Mouse (Mus musculus) stomach, embryonic 15.5 days (tissue): ENCODE measurements around the gene Pomt1. TPM values are rescaled to one million over a fixed set of nuclear protein-coding genes. Genes with fewer than 3 reads are reported as not detected.

Source experiments
- ATAC-seq: fragments of 200-750 bp; cut with Nextera tagmentation; 2 replicates; pipeline ENCODE4 v1.8.0; 2017; ENCODE audit warnings: low read depth, moderate number of reproducible peaks, moderate TSS enrichment; ENCODE audit not compliant: insufficient read depth, low FRiP score
- H3K27ac ChIP-seq: fragments of 300-500 bp; sonication (generic); 2 replicates; pipeline ENCODE4 v1.5.1; 2015; ENCODE audit warnings: mild to moderate bottlenecking, inconsistent platforms
- H3K27me3 ChIP-seq: fragments of 300-500 bp; sonication (generic); replicated peaks from 2 replicates; pipeline ENCODE4 v1.6.1; 2015; ENCODE audit warnings: inconsistent platforms
- H3K36me3 ChIP-seq: fragments of 300-500 bp; sonication (generic); 2 replicates; pipeline ENCODE4 v1.6.1; 2015; ENCODE audit warnings: inconsistent platforms
- H3K4me1 ChIP-seq: fragments of 300-500 bp; sonication (generic); 2 replicates; pipeline ENCODE4 v1.6.1; 2015; ENCODE audit warnings: inconsistent platforms
- H3K4me2 ChIP-seq: fragments of 300-500 bp; sonication (generic); 2 replicates; pipeline ENCODE4 v1.6.1; 2015; ENCODE audit warnings: mild to moderate bottlenecking, inconsistent platforms
- H3K4me3 ChIP-seq: fragments of 300-500 bp; sonication (generic); replicated peaks from 2 replicates; pipeline ENCODE4 v1.5.1; 2015; ENCODE audit warnings: inconsistent platforms
- H3K9ac ChIP-seq: fragments of 300-500 bp; sonication (generic); 2 replicates; pipeline ENCODE4 v1.6.1; 2015; ENCODE audit warnings: inconsistent platforms
- H3K9me3 ChIP-seq: fragments of 300-500 bp; sonication (generic); 2 replicates; pipeline ENCODE4 v1.6.1; 2016; ENCODE audit warnings: inconsistent platforms
- WGBS: fragments of 180-500 bp; shearing (Covaris S2); methylation state at CpG from one replicate; pipeline ENCODE4 v1.1.7; 2015; 5-methylcytosine and 5-hydroxymethylcytosine counted together
- polyA plus RNA-seq: library from polyadenylated mRNA; unstranded; fragments of >200 nt; fragmentation: Nextera tagmentation; extraction: Ambion mirVana; gene quantifications from 2 replicates; pipeline ENCODE4 v1.2.1, GENCODE M21; 2015

The Pomt1 gene
- polyA plus RNA-seq, 1 experiment from 2014 or later = 23.5 TPM

DNA sequence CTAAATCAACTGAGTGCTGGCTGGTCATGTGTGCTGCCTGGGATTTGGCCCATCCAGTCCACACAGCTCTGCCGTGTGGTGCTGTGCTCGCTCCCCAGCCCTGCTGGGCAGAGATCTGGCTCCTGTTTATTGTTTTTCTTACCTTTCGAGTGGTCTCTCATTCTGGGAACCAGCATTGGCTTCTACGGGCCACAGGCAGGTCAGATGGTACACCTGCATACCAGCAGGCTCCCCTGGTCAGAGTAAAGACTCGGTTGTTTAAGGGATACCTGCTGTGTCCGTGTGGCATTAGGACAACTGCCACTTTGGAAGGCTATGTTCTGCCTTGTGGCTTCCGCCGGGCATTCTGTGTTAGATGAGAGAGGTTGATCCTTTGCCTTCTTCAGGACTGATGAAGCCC lies 24.7 kb upstream of the Pomt1 start:
- no peaks in the 10 kb centered on the region for H3K27me3 ChIP-seq
- H3K9ac ChIP-seq = no peak overlapping the region
- peaks cover 90% of the 10 kb centered on the region for H3K36me3 ChIP-seq
- H3K27ac ChIP-seq = no peak overlapping the region
- WGBS = 91% methylated on average over 8 of the region's 8 CpGs
- no peak overlapping the region for H3K4me2 ChIP-seq
- no peak for ATAC-seq
- H3K9me3 ChIP-seq = no peaks in the 10 kb centered on the region
- no peaks in the 10 kb centered on the region for H3K4me1 ChIP-seq
- no peak overlapping the region for H3K4me3 ChIP-seq

DNA sequence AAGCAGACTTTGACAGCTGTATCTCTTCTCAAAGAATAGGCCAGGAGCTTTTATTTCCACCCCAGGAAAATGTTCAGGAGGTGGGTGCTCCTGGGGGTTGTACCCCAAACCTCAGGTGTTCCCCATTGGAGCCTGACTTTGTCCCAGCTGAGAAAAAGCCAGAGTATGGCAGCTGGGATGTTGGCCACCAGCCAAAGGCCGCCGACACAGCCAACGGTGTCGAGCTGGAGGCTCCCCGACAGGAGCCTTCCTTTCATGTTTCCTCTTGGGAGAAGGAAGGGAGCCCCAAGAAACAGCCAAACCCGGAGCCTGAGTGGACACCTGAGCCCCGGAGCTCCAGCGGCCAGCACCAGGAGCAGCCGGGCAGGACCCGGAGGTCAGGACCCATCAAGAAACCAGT lies 23.4 kb upstream of the Pomt1 start:
- no peaks in the 10 kb centered on the region for H3K4me1 ChIP-seq
- peaks cover 90% of the 10 kb centered on the region for H3K36me3 ChIP-seq
- H3K4me2 ChIP-seq = no peak overlapping the region
- no peaks in the 10 kb centered on the region for H3K9me3 ChIP-seq
- H3K27ac ChIP-seq = 0 out of 2 replicates have a peak overlapping the region, but pooled peaks have one; percentile 8
- no peak for ATAC-seq
- no peaks in the 10 kb centered on the region for H3K27me3 ChIP-seq
- H3K4me3 ChIP-seq = no peak overlapping the region
- 63% methylated on average over 10 of the region's 10 CpGs for WGBS
- no peak overlapping the region for H3K9ac ChIP-seq

DNA sequence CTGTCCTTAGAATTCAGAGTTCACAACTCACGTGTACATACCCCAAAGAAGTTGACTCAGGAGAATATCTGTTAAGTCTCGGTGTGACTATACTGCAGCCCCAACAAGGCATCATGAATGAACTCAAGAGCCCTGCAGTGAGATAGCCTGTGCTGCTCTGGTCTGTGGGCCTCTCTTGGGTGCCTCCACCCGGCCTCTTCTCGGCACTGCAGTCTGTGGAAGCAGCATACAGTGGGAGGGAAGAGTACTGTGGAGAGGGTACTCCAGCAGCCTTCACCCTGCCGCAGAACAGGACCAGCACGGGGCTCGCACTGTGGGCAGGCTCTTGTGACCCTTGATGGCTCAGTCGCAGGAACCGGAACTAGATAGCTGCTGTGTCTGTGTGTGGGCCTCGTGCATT lies 20.8 kb upstream of the Pomt1 start:
- no peak overlapping the region for H3K9ac ChIP-seq
- H3K9me3 ChIP-seq = no peaks in the 10 kb centered on the region
- ATAC-seq = no peak
- H3K27ac ChIP-seq = no peak overlapping the region
- WGBS = 89% methylated on average over 10 of the region's 10 CpGs
- H3K36me3 ChIP-seq = peaks cover 92% of the 10 kb centered on the region
- no peaks in the 10 kb centered on the region for H3K4me1 ChIP-seq
- H3K27me3 ChIP-seq = no peaks in the 10 kb centered on the region
- H3K4me2 ChIP-seq = no peak overlapping the region
- no peak overlapping the region for H3K4me3 ChIP-seq

DNA sequence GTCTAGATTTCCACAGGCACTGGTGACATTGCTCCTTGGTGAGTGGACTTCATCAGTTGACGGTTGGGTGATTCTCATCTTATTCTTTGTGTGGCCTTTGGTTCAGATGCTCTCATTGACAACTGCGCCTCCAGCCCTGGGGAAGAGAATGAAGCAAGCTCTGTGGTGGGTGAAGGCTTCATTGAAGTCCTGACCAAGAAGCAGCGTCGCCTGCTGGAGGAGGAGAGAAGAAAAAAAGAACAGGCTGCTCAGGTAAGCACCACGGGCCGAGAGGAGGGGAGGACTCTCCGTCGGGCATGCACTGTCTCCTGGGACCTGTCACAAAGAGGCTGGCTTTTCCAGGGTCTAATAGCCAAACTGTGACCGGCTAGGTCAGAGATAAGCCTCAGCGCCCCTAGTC lies 19.9 kb upstream of the Pomt1 start:
- no peak for ATAC-seq
- Histone ChIP-seq H3K9ac (no peak overlapping the region), H3K27me3 (no peaks in the 10 kb centered on the region), H3K4me3 (no peak overlapping the region), H3K4me2 (no peak overlapping the region), H3K36me3 (peaks cover 94% of the 10 kb centered on the region), H3K27ac (no peak overlapping the region), H3K9me3 (no peaks in the 10 kb centered on the region), H3K4me1 (no peaks in the 10 kb centered on the region)
- 87% methylated on average over 10 of the region's 10 CpGs for WGBS

DNA sequence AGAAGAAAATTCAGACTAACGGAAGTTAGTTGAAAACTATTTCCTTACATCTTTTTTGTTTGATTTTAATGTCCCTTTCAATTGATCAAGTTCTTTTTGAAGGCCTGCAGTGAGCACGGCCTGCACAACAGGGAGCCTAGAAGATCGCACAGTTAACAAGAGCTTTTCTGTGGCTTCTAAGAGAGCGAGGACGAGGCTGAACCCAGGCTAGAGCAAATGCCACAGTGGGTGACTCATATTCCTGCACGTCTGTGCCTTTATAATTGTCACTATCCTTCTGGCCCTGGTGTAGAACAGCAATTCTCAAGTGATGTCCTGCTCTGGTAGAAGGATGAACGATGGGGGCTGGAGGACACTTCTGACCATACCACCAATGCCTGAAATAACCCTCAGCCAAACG lies 18.7 kb upstream of the Pomt1 start:
- Histone ChIP-seq H3K9me3 (no peaks in the 10 kb centered on the region), H3K4me1 (no peaks in the 10 kb centered on the region), H3K4me3 (no peak overlapping the region), H3K36me3 (peaks cover 96% of the 10 kb centered on the region), H3K27ac (no peak overlapping the region), H3K27me3 (no peaks in the 10 kb centered on the region), H3K4me2 (no peak overlapping the region), H3K9ac (no peak overlapping the region)
- 92% methylated on average over 8 of the region's 8 CpGs for WGBS
- ATAC-seq = no peak

DNA sequence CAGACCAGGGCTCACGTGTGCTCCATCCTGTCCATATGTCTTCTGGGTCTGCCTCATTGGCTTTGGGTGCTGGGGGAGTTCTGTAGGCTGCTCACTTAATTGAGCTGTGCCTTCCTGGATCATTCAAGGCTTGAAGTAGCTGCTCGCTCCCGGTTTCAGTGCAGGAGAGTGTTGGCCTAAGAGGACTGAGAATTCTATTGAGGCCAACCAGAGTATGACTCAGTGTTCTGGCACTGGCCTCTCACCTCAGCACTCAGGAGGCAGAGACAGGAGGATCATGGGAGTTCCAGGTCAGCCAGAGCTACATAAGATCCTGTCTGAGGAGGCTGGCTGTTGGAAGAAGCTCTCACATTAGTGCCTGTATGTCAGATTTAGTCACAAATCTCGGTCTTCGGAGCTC lies 18.3 kb upstream of the Pomt1 start:
- Histone ChIP-seq H3K4me1 (no peaks in the 10 kb centered on the region), H3K27ac (no peak overlapping the region), H3K9ac (no peak overlapping the region), H3K9me3 (no peaks in the 10 kb centered on the region), H3K36me3 (peaks cover 99% of the 10 kb centered on the region), H3K4me2 (no peak overlapping the region), H3K4me3 (no peak overlapping the region), H3K27me3 (no peaks in the 10 kb centered on the region)
- WGBS = 88% methylated on average over 5 of the region's 5 CpGs
- ATAC-seq = no peak

DNA sequence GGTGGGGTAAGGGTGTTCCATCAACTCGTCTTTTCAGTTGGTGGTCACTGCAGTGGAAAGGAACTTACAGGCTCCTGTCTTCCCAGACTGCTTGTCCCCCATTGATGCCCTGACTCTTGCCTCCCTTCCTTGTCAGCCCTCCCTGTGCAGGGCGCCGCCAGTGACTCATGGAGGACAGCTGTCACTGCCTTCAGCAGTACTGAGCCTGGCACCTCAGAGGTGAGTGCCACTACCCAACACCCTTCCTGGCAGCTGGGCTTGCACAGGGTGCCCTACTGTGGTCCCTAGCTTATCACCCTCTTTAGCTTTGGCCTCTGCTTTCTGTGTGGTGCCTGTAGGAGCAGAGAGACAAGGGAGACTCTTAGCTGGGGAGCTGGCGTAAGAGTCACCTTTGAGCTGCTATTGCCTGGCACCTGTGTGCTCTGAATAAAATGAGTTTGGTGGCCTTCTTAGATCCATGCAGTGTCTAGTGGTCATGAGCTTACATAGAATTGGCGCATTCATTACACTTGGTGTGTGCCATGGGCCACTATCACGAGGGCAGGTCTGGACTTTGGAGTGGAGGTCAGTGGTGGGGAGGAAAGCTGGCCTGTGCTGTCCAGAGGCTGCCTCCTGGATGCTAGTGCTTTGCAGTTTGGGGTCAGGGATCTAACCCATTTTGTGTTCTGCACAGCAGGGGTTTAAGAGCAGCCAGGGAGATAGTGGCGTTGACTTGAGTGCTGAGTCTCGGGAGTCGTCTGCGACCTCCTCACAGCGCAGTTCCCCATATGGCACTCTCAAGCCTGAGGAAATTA lies 17.7 kb upstream of the Pomt1 start:
- H3K4me2 ChIP-seq = no peak overlapping the region
- no peak overlapping the region for H3K4me3 ChIP-seq
- no peaks in the 10 kb centered on the region for H3K27me3 ChIP-seq
- H3K4me1 ChIP-seq = no peaks in the 10 kb centered on the region
- peaks cover 99% of the 10 kb centered on the region for H3K36me3 ChIP-seq
- 91% methylated on average over 11 of the region's 11 CpGs for WGBS
- ATAC-seq = no peak
- no peak overlapping the region for H3K9ac ChIP-seq
- no peak overlapping the region for H3K27ac ChIP-seq
- H3K9me3 ChIP-seq = no peaks in the 10 kb centered on the region

DNA sequence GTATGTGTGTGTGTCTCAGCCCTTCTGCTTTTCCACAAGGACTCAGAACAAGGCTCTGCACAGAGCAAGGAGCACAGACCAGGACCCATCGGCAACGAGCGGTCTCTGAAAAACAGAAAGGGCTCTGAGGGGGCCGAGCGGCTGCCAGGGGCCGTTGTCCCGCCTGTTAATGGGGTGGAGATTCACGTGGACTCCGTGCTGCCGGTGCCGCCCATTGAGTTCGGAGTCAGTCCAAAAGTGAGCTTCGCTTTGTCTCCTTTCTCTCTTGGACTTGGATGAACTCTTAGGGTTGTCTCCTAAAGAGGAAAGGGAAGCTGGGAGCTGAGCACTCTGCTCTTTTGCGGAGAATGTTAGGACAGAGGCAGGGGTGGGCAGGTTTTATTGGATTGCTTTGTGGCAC lies 16.9 kb upstream of the Pomt1 start:
- WGBS = 94% methylated on average over 14 of the region's 14 CpGs

DNA sequence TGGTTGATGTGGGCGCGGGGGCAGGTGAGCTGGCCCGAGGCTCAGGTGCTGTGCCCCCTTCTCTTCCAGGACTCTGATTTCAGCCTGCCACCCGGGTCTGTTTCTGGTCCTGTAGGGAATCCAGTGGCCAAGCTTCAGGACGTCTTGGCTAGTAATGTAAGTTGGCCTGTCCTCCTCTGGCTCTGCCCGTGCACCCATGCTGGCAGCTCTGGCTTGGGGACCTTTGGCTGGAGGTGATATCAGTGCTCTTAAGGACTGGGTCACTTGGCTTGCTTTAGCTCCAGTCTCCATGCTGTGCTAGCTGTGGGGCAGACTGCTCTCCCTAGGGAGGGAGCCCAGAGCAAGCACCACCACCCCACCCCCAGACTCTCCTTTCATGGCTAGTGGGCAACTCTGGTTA lies 16.4 kb upstream of the Pomt1 start:
- Histone ChIP-seq H3K4me3 (no peak overlapping the region), H3K27me3 (no peaks in the 10 kb centered on the region), H3K36me3 (peaks cover 98% of the 10 kb centered on the region), H3K9ac (no peak overlapping the region), H3K27ac (no peak overlapping the region), H3K9me3 (no peaks in the 10 kb centered on the region), H3K4me1 (no peaks in the 10 kb centered on the region), H3K4me2 (no peak overlapping the region)
- ATAC-seq = no peak
- WGBS = 88% methylated on average over 6 of the region's 6 CpGs

More for the DNA sequence above, 16.9 kb upstream of the Pomt1 start:
- H3K27me3 ChIP-seq = no peaks in the 10 kb centered on the region
- H3K4me1 ChIP-seq = no peaks in the 10 kb centered on the region
- no peak for ATAC-seq
- H3K9me3 ChIP-seq = no peaks in the 10 kb centered on the region
- peaks cover 99% of the 10 kb centered on the region for H3K36me3 ChIP-seq
- no peak overlapping the region for H3K4me2 ChIP-seq
- H3K9ac ChIP-seq = no peak overlapping the region
- no peak overlapping the region for H3K4me3 ChIP-seq
- H3K27ac ChIP-seq = no peak overlapping the region

DNA sequence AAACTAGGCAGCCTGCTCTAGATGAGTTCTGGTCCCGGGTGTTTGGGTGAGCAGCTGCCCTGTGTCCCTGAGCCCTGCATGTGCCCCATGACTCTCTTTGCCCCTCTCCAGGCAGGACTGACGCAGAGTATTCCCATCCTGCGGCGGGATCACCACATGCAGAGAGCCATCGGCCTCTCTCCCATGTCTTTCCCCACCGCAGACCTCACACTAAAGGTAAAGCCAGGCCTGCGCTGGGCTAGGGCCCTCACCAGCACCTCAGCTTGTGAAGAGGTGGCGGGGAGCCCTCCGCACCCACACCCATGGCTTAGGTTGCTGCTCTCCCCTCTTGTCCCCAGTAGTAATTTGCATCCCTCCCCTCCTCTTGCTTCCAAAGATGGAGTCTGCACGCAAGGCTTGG lies 15.4 kb upstream of the Pomt1 start:
- Histone ChIP-seq H3K4me1 (no peaks in the 10 kb centered on the region), H3K9ac (no peak overlapping the region), H3K27ac (no peak overlapping the region), H3K27me3 (no peaks in the 10 kb centered on the region), H3K9me3 (no peaks in the 10 kb centered on the region), H3K4me3 (no peak overlapping the region), H3K36me3 (peaks cover 91% of the 10 kb centered on the region), H3K4me2 (no peak overlapping the region)
- WGBS = 92% methylated on average over 10 of the region's 10 CpGs
- ATAC-seq = no peak

DNA sequence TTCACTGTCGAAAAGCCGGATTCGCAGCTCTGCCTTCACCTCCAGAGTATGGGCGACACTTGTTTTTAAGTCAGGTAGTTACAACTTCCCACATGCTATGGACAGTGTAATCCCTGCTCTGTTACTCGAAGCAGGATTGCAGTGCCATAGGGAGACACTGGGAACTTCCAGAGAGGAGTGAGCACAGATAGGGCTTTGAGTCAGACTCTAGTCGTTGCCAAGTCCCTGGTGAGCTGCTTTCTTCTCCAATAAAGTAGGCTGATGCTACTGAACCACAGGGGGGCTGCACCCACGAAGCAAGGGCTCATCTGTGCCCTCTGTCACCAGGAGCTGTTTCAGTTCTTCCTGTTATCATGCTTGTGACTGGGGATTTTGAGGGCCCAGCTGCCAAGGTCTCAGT lies 14.8 kb upstream of the Pomt1 start:
- H3K4me2 ChIP-seq = no peak overlapping the region
- no peaks in the 10 kb centered on the region for H3K27me3 ChIP-seq
- no peak overlapping the region for H3K4me3 ChIP-seq
- no peak overlapping the region for H3K27ac ChIP-seq
- no peaks in the 10 kb centered on the region for H3K4me1 ChIP-seq
- no peak overlapping the region for H3K9ac ChIP-seq
- 90% methylated on average over 7 of the region's 7 CpGs for WGBS
- H3K36me3 ChIP-seq = peaks cover 91% of the 10 kb centered on the region
- no peak for ATAC-seq
- H3K9me3 ChIP-seq = no peaks in the 10 kb centered on the region

DNA sequence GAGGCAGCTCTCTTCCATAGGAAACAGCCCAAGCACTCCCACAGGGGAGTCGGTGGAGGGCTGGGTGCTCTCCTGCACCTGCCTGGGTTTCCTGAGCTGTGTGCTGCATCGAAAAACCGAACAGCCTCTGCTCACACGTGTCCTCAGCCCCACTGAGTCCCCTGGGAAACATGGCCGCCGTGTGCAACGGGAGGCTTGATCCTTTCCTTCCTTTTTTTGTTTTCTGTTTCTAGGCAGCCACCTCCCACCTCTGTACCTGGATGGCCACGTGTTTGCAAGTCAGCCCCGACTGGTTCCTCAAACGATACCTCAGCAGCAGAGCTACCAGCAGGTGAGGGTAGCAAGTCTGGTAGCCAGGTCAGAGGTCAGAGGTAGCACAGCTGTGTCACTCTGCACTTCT lies 14.3 kb upstream of the Pomt1 start:
- H3K27me3 ChIP-seq = no peaks in the 10 kb centered on the region
- H3K9ac ChIP-seq = no peak overlapping the region
- 81% methylated on average over 10 of the region's 10 CpGs for WGBS
- ATAC-seq = no peak
- no peaks in the 10 kb centered on the region for H3K4me1 ChIP-seq
- H3K36me3 ChIP-seq = peaks cover 91% of the 10 kb centered on the region
- no peak overlapping the region for H3K4me2 ChIP-seq
- no peak overlapping the region for H3K4me3 ChIP-seq
- H3K27ac ChIP-seq = no peak overlapping the region
- no peaks in the 10 kb centered on the region for H3K9me3 ChIP-seq

DNA sequence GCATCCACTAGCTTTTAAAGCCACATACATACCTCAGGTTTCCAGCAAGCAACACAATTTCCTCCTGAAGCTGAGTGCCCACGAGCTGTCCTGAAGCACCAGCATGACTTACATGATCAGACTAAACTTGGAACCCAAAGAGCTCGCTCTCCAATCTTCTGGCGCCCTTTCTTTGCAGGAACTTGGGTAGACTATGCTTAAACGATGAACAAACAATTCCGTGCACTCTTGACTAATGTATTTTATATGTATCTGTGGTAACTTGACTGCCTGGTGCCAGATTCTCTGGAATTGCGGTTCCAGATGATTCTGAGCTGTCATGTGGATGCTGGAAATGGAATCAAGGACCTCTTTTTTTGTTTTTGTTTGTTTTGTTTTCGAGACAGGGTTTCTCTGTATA lies 957 bp upstream of the Pomt1 start:
- peaks cover 34% of the 10 kb centered on the region for H3K36me3 ChIP-seq
- H3K4me1 ChIP-seq = peaks cover 13% of the 10 kb centered on the region; the same call in 1 of the 2 replicates
- peak overlapping the region; percentile 67 for H3K4me3 ChIP-seq
- peak overlapping the region; percentile 85 for H3K4me2 ChIP-seq
- peak overlapping the region; percentile 92 for H3K27ac ChIP-seq
- WGBS = 23% methylated on average over 7 of the region's 7 CpGs
- H3K9ac ChIP-seq = peak overlapping the region; percentile 49; the same call in 1 of the 2 replicates
- H3K27me3 ChIP-seq = no peaks in the 10 kb centered on the region
- no peaks in the 10 kb centered on the region for H3K9me3 ChIP-seq
- ATAC-seq = no peak
